Mouse (Mus musculus): ENCODE measurements around the gene Fam57b.

The Fam57b gene

GRCm38 (mm10) chr7:126832036-126832598 is 34.6 kb downstream of the Fam57b start:
- peak; percentile 87 for DNase-seq

GRCm38 (mm10) chr7:126833294-126833693 is 35.8 kb downstream of the Fam57b start:
- DNase-seq, result no peak

- DNase-seq, result no peak
Observed at GRCm38 (mm10) chr7:126843276-126843675, 45.8 kb downstream of the Fam57b start.

GRCm38 (mm10) chr7:126845516-126845915 is 48.0 kb downstream of the Fam57b start:
- no peak for DNase-seq

- no peak for DNase-seq
Observed at GRCm38 (mm10) chr7:126847116-126847420, 49.6 kb downstream of the Fam57b start, which contains the start of gene Doc2a. TSS of gene Doc2a (plus strand) at chr7:126847416.

- DNase-seq, result no peak
Observed at GRCm38 (mm10) chr7:126847421-126848398, 50.2 kb downstream of the Fam57b start.

GRCm38 (mm10) chr7:126848794-126849193 is 51.3 kb downstream of the Fam57b start:
- DNase-seq, result no peak

GRCm38 (mm10) chr7:126850161-126850560 is 52.7 kb downstream of the Fam57b start:
- no peak for DNase-seq

GRCm38 (mm10) chr7:126851192-126851591 is 53.7 kb downstream of the Fam57b start:
- DNase-seq, result no peak

GRCm38 (mm10) chr7:126853454-126853853 is 56.0 kb downstream of the Fam57b start:
- DNase-seq, result peak; percentile 87

- no peak for DNase-seq
Observed at GRCm38 (mm10) chr7:126855641-126856040, 58.2 kb downstream of the Fam57b start.

GRCm38 (mm10) chr7:126856741-126857420 is 59.4 kb downstream of the Fam57b start:
- no peak for DNase-seq

- DNase-seq, result no peak
Observed at GRCm38 (mm10) chr7:126860987-126861386, 63.5 kb downstream of the Fam57b start.

GRCm38 (mm10) chr7:126861429-126862130 is 64.1 kb downstream of the Fam57b start, which contains the start of gene Hirip3:
TSS of gene Hirip3 (plus strand) at chr7:126861972.
- peak; percentile 97 for DNase-seq

GRCm38 (mm10) chr7:126862147-126862784 is 64.8 kb downstream of the Fam57b start, which contains the start of gene Ino80e:
TSS of gene Ino80e (minus strand) at chr7:126862377.
- DNase-seq, result peak; percentile 96

- no peak for DNase-seq
Observed at GRCm38 (mm10) chr7:126863791-126864190, 66.3 kb downstream of the Fam57b start.

GRCm38 (mm10) chr7:126867534-126867933 is 70.1 kb downstream of the Fam57b start:
- no peak for DNase-seq

- no peak for DNase-seq
Observed at GRCm38 (mm10) chr7:126868003-126868402, 70.5 kb downstream of the Fam57b start.

GRCm38 (mm10) chr7:126869780-126870519 is 72.5 kb downstream of the Fam57b start:
- no peak for DNase-seq

- DNase-seq, result no peak
Observed at GRCm38 (mm10) chr7:126870520-126870891, 73.0 kb downstream of the Fam57b start.

GRCm38 (mm10) chr7:126877239-126877638 is 79.8 kb downstream of the Fam57b start:
- DNase-seq, result no peak

Measured in kidney, adult 9 months (tissue).